In genomic region chr9:43293058-43293457, GRCm38 (mm10) we compare ENCODE assay signal across 20 mouse cellular contexts. TPM values are rescaled to one million over a fixed set of nuclear protein-coding genes. Genes with fewer than 3 reads are reported as not detected.
"Had no signal": no experiment of that assay in that cellular context is flagged by ENCODE, and none has a peak within 500 bp of the region (broad histone marks: within the 10 kb centered on the region; RNA-seq: fewer than 3 reads in every experiment).

No protein-coding gene starts in this region.

- DNase-seq: kidney, postnatal 14 days; layer of hippocampus, adult 9-11 months; liver, postnatal 0 days; lung, embryonic 14.5 days; right cerebral cortex, adult 18-20 months; right cerebral cortex, postnatal 14 days; right cerebral cortex, postnatal 4 days; spleen, adult 18-20 months; thymus, postnatal 25 days had no signal

- H3K36me3 ChIP-seq: midbrain, embryonic 12.5 days; midbrain, embryonic 15.5 days; neural tube, embryonic 12.5 days; neural tube, embryonic 15.5 days; stomach, embryonic 15.5 days had no signal

- H3K4me3 ChIP-seq: layer of hippocampus, adult 2 months; midbrain, embryonic 12.5 days; midbrain, embryonic 15.5 days; neural tube, embryonic 12.5 days; neural tube, embryonic 15.5 days; stomach, embryonic 15.5 days had no signal

- H3K4me2 ChIP-seq: lung, embryonic 14.5 days; midbrain, embryonic 12.5 days; midbrain, embryonic 15.5 days; neural tube, embryonic 12.5 days; neural tube, embryonic 15.5 days; stomach, embryonic 15.5 days had no signal

- H3K4me1 ChIP-seq: midbrain, embryonic 12.5 days; midbrain, embryonic 15.5 days; neural tube, embryonic 12.5 days; neural tube, embryonic 15.5 days; stomach, embryonic 15.5 days had no signal

- H3K27me3 ChIP-seq: midbrain, embryonic 15.5 days; neural tube, embryonic 12.5 days; neural tube, embryonic 15.5 days; stomach, embryonic 15.5 days had no signal

- H3K9me3 ChIP-seq: midbrain, embryonic 12.5 days; midbrain, embryonic 15.5 days; neural tube, embryonic 12.5 days; neural tube, embryonic 15.5 days; stomach, embryonic 15.5 days had no signal

- ATAC-seq: liver, postnatal 0 days; lung, postnatal 0 days; midbrain, embryonic 15.5 days had no signal

- H3K27ac ChIP-seq: layer of hippocampus, adult 2 months; liver, embryonic 14.5 days; macrophage; midbrain, embryonic 12.5 days; midbrain, embryonic 15.5 days; neural tube, embryonic 12.5 days; neural tube, embryonic 15.5 days; stomach, embryonic 15.5 days had no signal

- H3K9ac ChIP-seq: liver, embryonic 14.5 days; liver, postnatal 0 days; lung, embryonic 14.5 days; midbrain, embryonic 12.5 days; midbrain, embryonic 15.5 days; neural tube, embryonic 12.5 days; neural tube, embryonic 15.5 days; stomach, embryonic 15.5 days had no signal

RNA-seq across cellular contexts. Expression of gene Trim29, which starts 17.6 kb away (rescaled TPM):
- total RNA-seq: liver, adult 2 months; megakaryocyte, adult 5-6 weeks had no signal
- polyA plus RNA-seq: liver, adult 2 months had no signal
